Mouse (Mus musculus): ENCODE results near the gene Eif3g. TPM values are rescaled to one million over a fixed set of nuclear protein-coding genes. Genes with fewer than 3 reads are reported as not detected.

Gene Eif3g
- polyA plus RNA-seq, 1 experiment = 141 TPM

DNA sequence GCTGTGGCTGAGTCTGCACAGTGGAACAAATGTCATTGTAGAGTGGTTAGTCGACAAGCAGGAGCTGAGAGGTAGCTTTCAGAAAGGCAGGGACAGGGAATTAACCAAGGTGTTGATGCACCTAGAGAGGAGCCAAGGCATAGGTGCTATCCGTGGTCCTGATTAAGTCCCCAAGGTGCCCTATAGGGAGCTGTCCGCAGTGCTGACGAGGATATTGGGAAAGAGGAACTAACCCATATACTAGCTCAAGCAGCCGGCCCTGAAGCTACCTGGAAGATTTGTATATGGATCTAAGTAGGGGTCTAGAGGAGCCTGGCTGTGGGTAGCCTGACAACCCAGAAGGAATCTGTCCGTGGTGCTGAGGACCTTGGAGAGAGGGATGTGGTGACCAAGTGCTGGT lies 41.3 kb downstream of the Eif3g start:
- no peak for DNase-seq (ENCODE audit: low spot score)

- DNase-seq (ENCODE audit: low spot score) = no peak
Observed at GRCm38 (mm10) chr9:20850179-20850578, 48.2 kb downstream of the Eif3g start.

Other genes starting within 250 kb of the Eif3g start
- 16.3 and 18.9 TPM in 2 replicates for gene Pin1, start 246.5 kb downstream of the Eif3g start, polyA plus RNA-seq (2012; rRNA removed)
- gene Olfm2, start 152.3 kb downstream of the Eif3g start, polyA plus RNA-seq (2012; rRNA removed) = 4.7 and 6.2 TPM in 2 replicates
- 13.5 and 14.3 TPM in 2 replicates for gene Col5a3, start 83.6 kb downstream of the Eif3g start, polyA plus RNA-seq (2012; rRNA removed)
- not detected in 2 replicates for gene Rdh8, start 80.1 kb downstream of the Eif3g start, polyA plus RNA-seq (2012; rRNA removed)
- gene A230050P20Rik, start 30.0 kb downstream of the Eif3g start, polyA plus RNA-seq (2012; rRNA removed) = 59.3 and 71.9 TPM in 2 replicates
- gene Angptl6, start 18.9 kb downstream of the Eif3g start, polyA plus RNA-seq (2012; rRNA removed) = 6.8 and 7.0 TPM in 2 replicates
- 38.7 and 59.6 TPM in 2 replicates for gene Ppan, start 10.4 kb downstream of the Eif3g start, polyA plus RNA-seq (2012; rRNA removed)
- 19.1 and 19.7 TPM in 2 replicates for gene Dnmt1, start 61.3 kb upstream of the Eif3g start, polyA plus RNA-seq (2012; rRNA removed)
- 11.6 and 11.7 TPM in 2 replicates for gene S1pr2, start 78.2 kb upstream of the Eif3g start, polyA plus RNA-seq (2012; rRNA removed)
- 78.8 and 88.8 TPM in 2 replicates for gene Mrpl4, start 104.1 kb upstream of the Eif3g start, polyA plus RNA-seq (2012; rRNA removed)
- 27.4 and 28.7 TPM in 2 replicates for gene Icam1, start 117.4 kb upstream of the Eif3g start, polyA plus RNA-seq (2012; rRNA removed)
- 1.1 and 1.5 TPM in 2 replicates for gene Icam4, start 130.8 kb upstream of the Eif3g start, polyA plus RNA-seq (2012; rRNA removed)
- gene Icam5, start 133.4 kb upstream of the Eif3g start, polyA plus RNA-seq (2012; rRNA removed) = 1.2 TPM in 2 replicates
- 0.43 TPM in 1 of 2 replicates, not detected in the other for gene Zglp1, start 168.5 kb upstream of the Eif3g start, polyA plus RNA-seq (2012; rRNA removed)
- 0.80 and 0.94 TPM in 2 replicates for gene Gm49373, start 174.5 kb upstream of the Eif3g start, polyA plus RNA-seq (2012; rRNA removed)
- gene Fdx1l, start 175.0 kb upstream of the Eif3g start, polyA plus RNA-seq (2012; rRNA removed) = 51.2 and 63.1 TPM in 2 replicates
- gene Gm38431, start 193.4 kb upstream of the Eif3g start, polyA plus RNA-seq (2012; rRNA removed) = 1.3 and 1.8 TPM in 2 replicates
- gene Raver1, start 193.4 kb upstream of the Eif3g start, polyA plus RNA-seq (2012; rRNA removed) = 24.2 and 33.2 TPM in 2 replicates
- 23.9 and 28.5 TPM in 2 replicates for gene Tyk2, start 232.6 kb upstream of the Eif3g start, polyA plus RNA-seq (2012; rRNA removed)

Measured in urinary bladder, adult 2 months (tissue).